Mouse (Mus musculus): ENCODE data around the gene Ipo7.

Gene Ipo7

DNA sequence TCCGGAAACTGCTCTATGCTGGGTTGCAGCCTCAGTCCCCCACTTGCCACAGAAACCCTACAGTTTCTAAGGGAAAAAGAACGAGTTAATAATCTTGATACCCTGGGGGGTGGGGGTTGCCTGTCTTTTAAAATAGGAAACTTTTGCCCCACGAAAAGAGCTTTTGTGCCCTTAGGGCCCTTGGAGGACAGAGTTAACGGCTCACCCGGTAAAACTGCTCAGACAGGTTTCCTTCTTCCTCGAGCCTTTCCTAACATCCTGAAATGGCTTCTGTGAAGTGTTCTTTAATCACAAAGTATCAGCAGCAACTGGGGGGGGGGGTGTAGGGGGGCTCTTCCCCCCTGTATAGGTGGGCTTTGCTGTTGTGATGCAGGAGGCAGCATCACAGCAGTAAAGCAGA lies 82.8 kb downstream of the Ipo7 start:
- no peak for DNase-seq (ENCODE audit: extremely low read depth, low read depth)

DNA sequence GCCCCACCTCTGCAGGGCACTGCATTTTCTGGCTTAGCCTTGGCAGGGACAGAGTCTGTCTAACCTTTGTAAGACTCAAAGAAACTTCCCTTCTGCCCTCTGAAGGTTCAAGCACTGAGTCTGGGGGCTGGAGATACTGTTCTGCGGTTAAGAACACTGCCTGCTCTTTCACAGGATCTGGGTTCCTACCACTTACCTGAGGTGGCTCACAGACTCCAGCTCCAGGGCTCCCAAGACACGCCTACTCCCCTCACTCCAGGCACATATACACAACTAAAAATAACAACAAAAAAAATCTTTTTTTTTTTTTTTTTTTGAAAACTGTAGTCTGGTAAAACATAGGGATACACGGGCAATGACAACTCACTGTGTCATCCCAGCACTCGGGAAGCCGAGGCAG lies 83.2 kb downstream of the Ipo7 start:
- no peak for DNase-seq (ENCODE audit: extremely low read depth, low read depth)

GRCm38 (mm10) chr7:110105041-110105440 lies 87.0 kb downstream of the Ipo7 start:
- DNase-seq (ENCODE audit: extremely low read depth, low read depth), result no peak
